Mouse (Mus musculus): Measurements from ENCODE around the gene Tnfrsf1b. TPM values are rescaled to one million over a fixed set of nuclear protein-coding genes. Genes with fewer than 3 reads are reported as not detected.

The Tnfrsf1b gene
- polyA plus RNA-seq, 1 experiment from 2014 or later = 2.9 TPM

DNA sequence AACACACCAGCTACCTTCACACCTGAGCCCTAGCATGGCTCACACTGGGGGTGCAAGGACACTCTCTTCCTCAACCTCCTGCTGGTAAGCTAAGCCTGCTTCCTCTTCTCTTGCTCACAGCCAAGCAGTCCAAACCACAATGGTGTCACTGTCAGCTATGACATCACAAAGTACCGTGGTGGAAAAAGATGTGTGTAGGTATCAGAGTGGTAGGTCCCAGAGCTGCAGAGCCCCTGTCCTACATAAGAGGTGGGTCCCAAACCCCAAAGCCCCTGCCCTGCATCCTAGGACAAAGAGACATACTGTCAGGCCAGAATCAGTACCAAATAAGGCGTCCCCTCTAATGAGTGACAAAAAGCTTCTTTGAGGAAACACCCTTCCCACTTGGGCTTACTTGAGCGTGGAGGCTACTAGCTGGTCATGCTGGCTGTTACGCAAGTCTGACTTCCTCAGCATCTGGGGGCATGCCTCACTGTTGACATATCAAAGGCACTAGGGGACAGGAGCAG lies 5.9 kb downstream of the Tnfrsf1b start:
- Histone ChIP-seq H3K36me3 (ENCODE audit: control insufficient read depth, insufficient read depth) (no peaks in the 10 kb centered on the region), H3K4me3 (ENCODE audit: low read depth, low read length) (no peak overlapping the region), H3K4me2 (replicated peaks; ENCODE audit: low read depth) (no peak overlapping the region), H3K27me3 (replicated peaks; ENCODE audit: control insufficient read depth, insufficient read depth, low read length) (no peaks in the 10 kb centered on the region), H3K9ac (ENCODE audit: low read depth, low read length) (no peak overlapping the region), H3K4me1 (replicated peaks; ENCODE audit: control insufficient read depth, insufficient read depth, low read length) (no peaks in the 10 kb centered on the region), H3K9me3 (ENCODE audit: control insufficient read depth) (no peaks in the 10 kb centered on the region), H3K27ac (ENCODE audit: low read depth, low read length) (no peak overlapping the region)
- no peak for ATAC-seq
- no peak for TF ChIP-seq CTCF (IDR thresholded peaks at IDR 0.05; ENCODE audit: low read depth)
- 77% methylated on average over 4 of the region's 4 CpGs for WGBS

DNA sequence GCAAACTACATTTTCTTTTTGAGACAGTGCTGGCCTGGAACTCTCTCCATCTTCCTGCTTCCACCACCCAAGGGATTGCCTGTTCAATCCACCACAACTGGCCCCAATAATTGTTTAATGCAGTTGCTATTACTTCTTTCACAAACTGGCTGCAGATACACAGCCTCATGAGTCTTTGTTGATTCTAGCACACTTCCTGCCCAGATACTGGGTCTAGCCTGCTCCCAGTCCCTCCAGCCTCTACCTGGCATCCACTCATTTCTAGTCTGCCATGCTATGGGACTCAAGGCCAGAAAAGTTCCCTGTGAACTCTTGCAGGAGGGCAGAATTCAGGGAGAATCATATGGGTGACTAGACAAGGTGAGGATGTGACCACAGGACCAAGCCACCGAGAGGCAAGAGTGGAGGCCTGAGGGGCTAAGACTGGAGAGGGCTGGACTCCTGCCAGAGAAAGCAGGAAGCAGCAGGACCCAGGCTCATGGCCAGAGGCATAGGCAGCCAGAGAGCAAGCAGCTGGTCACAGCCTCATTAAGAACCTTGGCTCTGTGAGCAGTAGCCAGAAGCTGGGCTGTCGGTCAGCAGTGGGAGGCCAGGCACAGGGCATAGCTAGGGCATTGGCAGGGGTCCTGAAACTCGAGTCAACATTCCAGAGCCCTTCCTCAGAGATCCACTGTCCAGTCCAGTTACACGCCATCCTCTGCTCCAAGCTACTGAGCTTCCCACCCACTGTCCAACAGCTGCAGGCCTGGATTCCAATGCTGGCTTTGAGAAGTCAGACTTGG lies 7.4 kb downstream of the Tnfrsf1b start:
- no peak overlapping the region for H3K4me2 ChIP-seq (replicated peaks; ENCODE audit: low read depth)
- no peaks in the 10 kb centered on the region for H3K4me1 ChIP-seq (replicated peaks; ENCODE audit: control insufficient read depth, insufficient read depth, low read length)
- TF ChIP-seq CTCF (IDR thresholded peaks at IDR 0.05; ENCODE audit: low read depth) = no peak
- H3K27ac ChIP-seq (ENCODE audit: low read depth, low read length) = peak overlapping the region; percentile 46
- ATAC-seq = peak; percentile 33; the same call in 1 of the 2 replicates
- 50% methylated on average over 4 of the region's 4 CpGs for WGBS
- no peak overlapping the region for H3K9ac ChIP-seq (ENCODE audit: low read depth, low read length)
- H3K9me3 ChIP-seq (ENCODE audit: control insufficient read depth) = no peaks in the 10 kb centered on the region
- H3K4me3 ChIP-seq (ENCODE audit: low read depth, low read length) = no peak overlapping the region
- no peaks in the 10 kb centered on the region for H3K36me3 ChIP-seq (ENCODE audit: control insufficient read depth, insufficient read depth)
- no peaks in the 10 kb centered on the region for H3K27me3 ChIP-seq (replicated peaks; ENCODE audit: control insufficient read depth, insufficient read depth, low read length)

DNA sequence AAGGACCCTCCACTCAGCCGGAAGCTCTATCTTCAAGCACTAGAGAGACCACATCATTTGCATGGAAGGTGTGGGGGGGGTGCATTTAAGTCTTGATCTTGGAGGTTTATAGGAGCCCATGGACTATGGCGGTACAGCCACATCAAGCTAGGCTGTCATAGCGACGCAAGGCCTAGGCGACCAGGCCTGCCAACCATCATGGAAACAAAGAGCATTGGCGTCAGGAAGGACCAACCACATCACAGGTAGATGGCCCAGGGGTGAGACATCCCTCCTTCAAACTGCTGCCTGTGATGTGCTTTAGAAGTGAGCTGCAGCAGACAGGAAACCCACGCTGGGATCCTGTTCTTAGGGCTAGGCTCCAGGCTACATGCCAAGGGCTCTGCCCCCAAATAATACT lies 10.6 kb downstream of the Tnfrsf1b start:
- no peaks in the 10 kb centered on the region for H3K36me3 ChIP-seq (ENCODE audit: control insufficient read depth, insufficient read depth)
- H3K9me3 ChIP-seq (ENCODE audit: control insufficient read depth) = no peaks in the 10 kb centered on the region
- no peak overlapping the region for H3K4me3 ChIP-seq (ENCODE audit: low read depth, low read length)
- H3K27me3 ChIP-seq (replicated peaks; ENCODE audit: control insufficient read depth, insufficient read depth, low read length) = no peaks in the 10 kb centered on the region
- no peaks in the 10 kb centered on the region for H3K4me1 ChIP-seq (replicated peaks; ENCODE audit: control insufficient read depth, insufficient read depth, low read length)
- 88% methylated on average over 7 of the region's 7 CpGs for whole genome bisulfite sequencing
- no peak overlapping the region for H3K4me2 ChIP-seq (replicated peaks; ENCODE audit: low read depth)
- TF ChIP-seq CTCF (IDR thresholded peaks at IDR 0.05; ENCODE audit: low read depth) = no peak
- H3K27ac ChIP-seq (ENCODE audit: low read depth, low read length) = no peak overlapping the region
- ATAC-seq = no peak
- H3K9ac ChIP-seq (ENCODE audit: low read depth, low read length) = no peak overlapping the region

DNA sequence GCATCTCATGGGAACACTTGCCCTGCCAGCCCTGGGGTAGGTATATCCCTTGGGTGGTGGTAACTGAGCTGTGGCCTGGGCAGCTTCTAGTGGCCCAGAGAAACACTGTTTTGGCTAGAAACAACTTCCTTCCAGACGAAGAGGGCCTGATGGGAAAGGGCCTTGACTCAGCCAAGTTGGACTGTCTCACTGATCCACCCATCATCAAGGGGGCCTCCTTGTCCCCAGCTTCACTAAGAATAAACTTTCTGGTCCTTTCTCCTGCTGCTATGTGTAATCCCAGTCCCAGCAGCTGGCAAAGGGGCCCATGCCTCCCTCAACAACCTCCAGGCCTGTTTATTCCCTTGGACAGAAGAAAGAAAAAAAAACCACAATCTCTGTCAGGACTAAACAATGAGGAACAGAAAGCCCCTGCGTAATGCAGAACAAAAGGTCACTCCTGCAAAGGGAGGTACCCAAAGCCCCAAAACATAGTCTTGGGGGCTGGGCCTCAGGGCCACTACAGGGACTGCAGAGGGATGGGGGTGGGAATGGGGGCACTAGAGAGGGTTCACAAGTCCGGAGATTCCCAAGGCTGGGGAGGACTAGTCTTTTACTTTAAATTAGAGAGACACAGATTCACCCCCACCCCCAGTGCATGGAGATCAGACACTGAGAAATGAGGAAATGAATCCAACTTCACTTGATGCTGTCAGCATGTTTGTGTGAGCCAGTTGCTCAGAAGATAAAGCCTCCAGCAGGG lies 13.0 kb downstream of the Tnfrsf1b start:
- no peaks in the 10 kb centered on the region for H3K4me1 ChIP-seq (replicated peaks; ENCODE audit: control insufficient read depth, insufficient read depth, low read length)
- H3K27me3 ChIP-seq (replicated peaks; ENCODE audit: control insufficient read depth, insufficient read depth, low read length) = no peaks in the 10 kb centered on the region
- 0 out of 2 replicates have a peak overlapping the region, but pooled peaks have one; percentile 21 for H3K27ac ChIP-seq (ENCODE audit: low read depth, low read length)
- no peak overlapping the region for H3K4me2 ChIP-seq (replicated peaks; ENCODE audit: low read depth)
- H3K9ac ChIP-seq (ENCODE audit: low read depth, low read length) = no peak overlapping the region
- no peak overlapping the region for H3K4me3 ChIP-seq (ENCODE audit: low read depth, low read length)
- TF ChIP-seq CTCF (IDR thresholded peaks at IDR 0.05; ENCODE audit: low read depth) = no peak
- H3K36me3 ChIP-seq (ENCODE audit: control insufficient read depth, insufficient read depth) = no peaks in the 10 kb centered on the region
- no peaks in the 10 kb centered on the region for H3K9me3 ChIP-seq (ENCODE audit: control insufficient read depth)
- 0 out of 2 replicates have a peak, but pooled peaks have one; percentile 8 for ATAC-seq
- 44% methylated on average over 3 of the region's 3 CpGs for WGBS

DNA sequence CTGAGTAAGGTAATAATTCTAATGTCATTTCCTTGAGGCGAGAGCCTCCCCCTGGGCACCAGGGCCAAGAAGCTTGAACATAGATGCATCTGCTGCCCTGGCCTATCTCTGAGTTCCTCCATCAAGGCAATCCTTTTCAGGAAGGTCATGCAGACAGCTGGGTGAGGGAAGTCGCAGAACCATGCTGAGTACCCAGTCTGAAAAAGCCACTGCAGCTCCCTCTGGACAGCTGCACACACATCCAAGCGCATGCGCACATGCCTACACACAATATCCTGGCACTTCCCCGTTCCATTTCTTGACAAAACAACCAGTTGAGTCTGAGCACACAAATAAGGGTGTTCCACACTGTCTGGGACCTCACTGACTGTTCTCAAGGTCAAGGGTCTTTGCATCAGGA lies 14.9 kb downstream of the Tnfrsf1b start:
- no peaks in the 10 kb centered on the region for H3K27me3 ChIP-seq (replicated peaks; ENCODE audit: control insufficient read depth, insufficient read depth, low read length)
- H3K4me3 ChIP-seq (ENCODE audit: low read depth, low read length) = no peak overlapping the region
- no peak for TF ChIP-seq CTCF (IDR thresholded peaks at IDR 0.05; ENCODE audit: low read depth)
- H3K27ac ChIP-seq (ENCODE audit: low read depth, low read length) = no peak overlapping the region
- no peak overlapping the region for H3K4me2 ChIP-seq (replicated peaks; ENCODE audit: low read depth)
- ATAC-seq = no peak
- H3K36me3 ChIP-seq (ENCODE audit: control insufficient read depth, insufficient read depth) = no peaks in the 10 kb centered on the region
- H3K9me3 ChIP-seq (ENCODE audit: control insufficient read depth) = no peaks in the 10 kb centered on the region
- no peaks in the 10 kb centered on the region for H3K4me1 ChIP-seq (replicated peaks; ENCODE audit: control insufficient read depth, insufficient read depth, low read length)
- WGBS = 83% methylated on average over 5 of the region's 5 CpGs
- no peak overlapping the region for H3K9ac ChIP-seq (ENCODE audit: low read depth, low read length)

DNA sequence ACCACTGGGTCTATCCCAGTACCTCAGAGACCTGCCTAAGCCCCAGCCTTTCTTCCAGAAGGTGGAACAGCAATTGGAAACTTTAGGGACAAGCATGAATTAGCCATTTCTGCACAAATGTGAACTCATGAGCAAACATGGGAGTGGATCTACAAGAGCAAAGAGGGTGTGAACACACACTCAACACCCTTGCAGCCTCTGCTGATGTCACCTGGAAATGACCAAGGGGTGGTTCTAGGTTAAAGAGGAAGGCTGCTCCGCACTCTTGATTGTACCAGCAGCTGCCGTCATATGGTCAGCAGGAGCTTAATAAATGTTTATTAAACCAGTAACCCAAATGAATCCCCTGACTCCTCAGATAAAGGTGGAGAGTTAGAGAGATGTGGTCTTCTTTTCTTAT lies 16.0 kb downstream of the Tnfrsf1b start:
- ATAC-seq = no peak
- Histone ChIP-seq H3K27me3 (replicated peaks; ENCODE audit: control insufficient read depth, insufficient read depth, low read length) (no peaks in the 10 kb centered on the region), H3K4me2 (replicated peaks; ENCODE audit: low read depth) (no peak overlapping the region), H3K9me3 (ENCODE audit: control insufficient read depth) (no peaks in the 10 kb centered on the region), H3K4me1 (replicated peaks; ENCODE audit: control insufficient read depth, insufficient read depth, low read length) (no peaks in the 10 kb centered on the region), H3K9ac (ENCODE audit: low read depth, low read length) (no peak overlapping the region), H3K36me3 (ENCODE audit: control insufficient read depth, insufficient read depth) (no peaks in the 10 kb centered on the region), H3K4me3 (ENCODE audit: low read depth, low read length) (no peak overlapping the region), H3K27ac (ENCODE audit: low read depth, low read length) (no peak overlapping the region)
- TF ChIP-seq CTCF (IDR thresholded peaks at IDR 0.05; ENCODE audit: low read depth) = no peak
- 79% methylated on average over 2 of the region's 2 CpGs for WGBS

Measured in intestine, postnatal 0 days (tissue).